25 mouse cellular contexts compared by ENCODE assay signal in genomic region chr1:174888073-174888472, GRCm38 (mm10). TPM values are rescaled to one million over a fixed set of nuclear protein-coding genes. Genes with fewer than 3 reads are reported as not detected.
"Had no signal": no experiment of that assay in that cellular context is flagged by ENCODE, and none has a peak within 500 bp of the region (broad histone marks: within the 10 kb centered on the region; RNA-seq: fewer than 3 reads in every experiment).

No protein-coding gene starts in this region.

- H3K36me3 ChIP-seq: heart, embryonic 10.5 days; heart, embryonic 12.5 days; hindbrain, embryonic 10.5 days; hindbrain, embryonic 12.5 days; intestine, embryonic 15.5 days; liver, embryonic 13.5 days had no signal

- H3K4me2 ChIP-seq: heart, embryonic 12.5 days; hindbrain, embryonic 12.5 days; hindbrain, embryonic 14.5 days; intestine, embryonic 15.5 days; liver, embryonic 11.5 days; liver, embryonic 13.5 days had no signal

- H3K4me3 ChIP-seq: heart, embryonic 10.5 days; heart, embryonic 12.5 days; hindbrain, embryonic 10.5 days; hindbrain, embryonic 12.5 days; intestine, embryonic 15.5 days; layer of hippocampus, adult 2 months; left cerebral cortex, adult 2 months; liver, embryonic 13.5 days had no signal

- ATAC-seq: hindbrain, embryonic 16.5 days; inflammation-experienced regulatory T-cells, adult 6 months; intestine, embryonic 15.5 days; intestine, postnatal 0 days had no signal

- DNase-seq: gastrocnemius, postnatal 25 days; heart, adult 18-20 months; heart, postnatal 10 days; heart, postnatal 4 days; kidney, adult 18-20 months; kidney, adult 8-10 months; kidney, postnatal 10 days; kidney, postnatal 25 days; kidney, postnatal 4 days; liver; liver, embryonic 13.5 days had no signal

- H3K9ac ChIP-seq: heart, embryonic 12.5 days; hindbrain, embryonic 12.5 days; hindbrain, embryonic 14.5 days; intestine, embryonic 15.5 days; liver, embryonic 13.5 days had no signal

- H3K27ac ChIP-seq: heart, embryonic 10.5 days; hindbrain, embryonic 10.5 days; hindbrain, embryonic 12.5 days; hindbrain, embryonic 14.5 days; intestine, embryonic 15.5 days; layer of hippocampus, adult 2 months; left cerebral cortex, adult 2 months; liver, embryonic 13.5 days had no signal

- H3K9me3 ChIP-seq: heart, embryonic 10.5 days; heart, embryonic 12.5 days; hindbrain, embryonic 10.5 days; hindbrain, embryonic 12.5 days; intestine, embryonic 15.5 days; liver, embryonic 13.5 days had no signal

- H3K27me3 ChIP-seq: heart, embryonic 12.5 days; hindbrain, embryonic 12.5 days; intestine, embryonic 15.5 days; liver, embryonic 13.5 days had no signal

- H3K4me1 ChIP-seq: heart, embryonic 10.5 days; heart, embryonic 12.5 days; hindbrain, embryonic 10.5 days; hindbrain, embryonic 12.5 days; intestine, embryonic 15.5 days; liver, embryonic 13.5 days had no signal

RNA-seq across cellular contexts. Expression of gene Grem2, which starts 33.5 kb away (rescaled TPM):
- total RNA-seq: granulocyte monocyte progenitor cell, adult 5-6 weeks had no signal
- polyA plus RNA-seq: heart, embryonic 14.5 days; inflammation-experienced regulatory T-cells, adult 6 months had no signal
